Comparison of ENCODE assay signal across 9 mouse cellular contexts in the genomic region with DNA sequence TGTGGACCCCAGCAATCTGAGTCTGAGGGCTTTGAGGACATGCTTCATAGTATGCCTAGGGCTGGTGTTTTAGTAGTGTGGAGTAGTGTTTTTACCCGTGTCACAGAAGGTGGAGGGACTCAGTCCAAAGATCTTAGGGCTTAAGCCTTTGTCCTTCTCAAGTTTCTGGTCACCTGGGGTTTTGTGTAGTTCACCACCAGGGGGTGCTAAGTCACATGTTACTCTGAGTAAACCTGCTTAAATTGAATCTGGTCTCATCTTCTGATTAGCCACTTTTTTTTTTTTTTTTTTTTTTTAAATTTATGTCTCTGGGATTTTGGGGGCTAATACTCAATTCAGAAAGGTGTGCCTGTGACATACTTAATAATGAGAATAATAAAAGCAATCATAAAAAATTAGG. TPM values are rescaled to one million over a fixed set of nuclear protein-coding genes. Genes with fewer than 3 reads are reported as not detected.
DNase-seq lines count a peak whose midpoint lies in the region; ATAC-seq lines count a peak whose summit lies in the region.
"Had no signal": no experiment of that assay in that cellular context is flagged by ENCODE, and none has a peak within 500 bp of the region (broad histone marks: within the 10 kb centered on the region; RNA-seq: fewer than 3 reads in every experiment).

No protein-coding gene starts in this region.

- no peaks in the 10 kb centered on the region; the same call in 1 of the 2 replicates for H3K27me3 ChIP-seq in hindbrain, embryonic 10.5 days (ENCODE audit: insufficient read depth, poor library complexity, severe bottlenecking)
- no peaks in the 10 kb centered on the region for H3K27me3 ChIP-seq in hindbrain, embryonic 12.5 days

- no peak overlapping the region for H3K4me3 ChIP-seq in hindbrain, embryonic 10.5 days
- no peak overlapping the region for H3K4me3 ChIP-seq in hindbrain, embryonic 12.5 days
- H3K4me3 ChIP-seq: limb, embryonic 12.5 days had no signal

- no peak overlapping the region for H3K27ac ChIP-seq in hindbrain, embryonic 10.5 days
- H3K27ac ChIP-seq in hindbrain, embryonic 12.5 days: no peak overlapping the region
- H3K27ac ChIP-seq: limb, embryonic 12.5 days had no signal

- no peak for ATAC-seq in hindbrain, embryonic 12.5 days (ENCODE audit: low FRiP score)
- ATAC-seq in megakaryocyte, adult 5-6 weeks (ENCODE audit: poor library complexity, severe bottlenecking): peak; percentile 40; the same call in 1 of the 2 replicates

- H3K36me3 ChIP-seq in hindbrain, embryonic 10.5 days: no peaks in the 10 kb centered on the region
- H3K36me3 ChIP-seq in hindbrain, embryonic 12.5 days: no peaks in the 10 kb centered on the region
- H3K36me3 ChIP-seq: limb, embryonic 12.5 days had no signal

- DNase-seq in hindbrain, embryonic 10.5 days (ENCODE audit: low spot score): peak; percentile 40
- DNase-seq in CD4-positive, CD25-positive, alpha-beta regulatory T cell, adult 2 months (ENCODE audit: low read depth, low spot score): peak; percentile 68
- peak; percentile 80 for DNase-seq in ZHBTc4 (ENCODE audit: low read depth, low spot score)
- DNase-seq in embryo, embryonic 11.5 days (ENCODE audit: low read depth, low spot score): peak; percentile 40
- peak; percentile 51 for DNase-seq in large intestine, adult 2 months (ENCODE audit: low read depth, low spot score)
- DNase-seq in thymus, postnatal 14 days: peak; percentile 51

- WGBS in hindbrain, embryonic 10.5 days: 6% methylated on average over 1 of the region's 1 CpGs
- 11% methylated on average over 1 of the region's 1 CpGs for WGBS in hindbrain, embryonic 12.5 days
- WGBS in large intestine, adult 2 months: 0% methylated on average over 1 of the region's 1 CpGs

- H3K9me3 ChIP-seq in hindbrain, embryonic 10.5 days: no peaks in the 10 kb centered on the region
- H3K9me3 ChIP-seq in hindbrain, embryonic 12.5 days (replicated peaks): no peaks in the 10 kb centered on the region
- H3K9me3 ChIP-seq: limb, embryonic 12.5 days had no signal

- H3K9ac ChIP-seq in hindbrain, embryonic 12.5 days: no peak overlapping the region
- H3K9ac ChIP-seq: limb, embryonic 12.5 days had no signal

- H3K4me1 ChIP-seq in hindbrain, embryonic 10.5 days (replicated peaks): no peaks in the 10 kb centered on the region
- H3K4me1 ChIP-seq in hindbrain, embryonic 12.5 days: no peaks in the 10 kb centered on the region

- H3K4me2 ChIP-seq in hindbrain, embryonic 12.5 days (replicated peaks): no peak overlapping the region
- H3K4me2 ChIP-seq: limb, embryonic 12.5 days had no signal

RNA-seq across cellular contexts. Expression of a gene that starts 1.6 kb away (rescaled TPM):
- not detected in 2 replicates for polyA plus RNA-seq in hindbrain, embryonic 10.5 days (2016; fragmentation: Nextera tagmentation; extraction: Ambion mirVana)
- polyA plus RNA-seq in hindbrain, embryonic 12.5 days (2016; fragmentation: Nextera tagmentation; extraction: Ambion mirVana): not detected in 2 replicates
- not detected in 2 replicates for polyA plus RNA-seq in large intestine, adult 2 months (2012; rRNA removed)
- not detected in 2 replicates for total RNA-seq in megakaryocyte, adult 5-6 weeks (2015)
- total RNA-seq in megakaryocyte, adult 5-6 weeks (2017): not detected in 2 replicates
- polyA plus RNA-seq: limb, embryonic 12.5 days had no signal

RNA-seq across cellular contexts. Expression of a gene that starts 10.2 kb away (rescaled TPM):
- polyA plus RNA-seq in hindbrain, embryonic 10.5 days (2016; fragmentation: Nextera tagmentation; extraction: Ambion mirVana): not detected in 2 replicates
- polyA plus RNA-seq in hindbrain, embryonic 12.5 days (2016; fragmentation: Nextera tagmentation; extraction: Ambion mirVana): not detected in 2 replicates
- not detected in 2 replicates for polyA plus RNA-seq in large intestine, adult 2 months (2012; rRNA removed)
- total RNA-seq in megakaryocyte, adult 5-6 weeks (2015): not detected in 2 replicates
- not detected in 2 replicates for total RNA-seq in megakaryocyte, adult 5-6 weeks (2017)
- polyA plus RNA-seq: limb, embryonic 12.5 days had no signal

RNA-seq across cellular contexts. Expression of a gene that starts 10.9 kb away (rescaled TPM):
- not detected in 2 replicates for polyA plus RNA-seq in hindbrain, embryonic 10.5 days (2016; fragmentation: Nextera tagmentation; extraction: Ambion mirVana)
- not detected in 2 replicates for polyA plus RNA-seq in hindbrain, embryonic 12.5 days (2016; fragmentation: Nextera tagmentation; extraction: Ambion mirVana)
- not detected in 2 replicates for polyA plus RNA-seq in large intestine, adult 2 months (2012; rRNA removed)
- not detected in 2 replicates for total RNA-seq in megakaryocyte, adult 5-6 weeks (2015)
- total RNA-seq in megakaryocyte, adult 5-6 weeks (2017): not detected in 2 replicates
- polyA plus RNA-seq: limb, embryonic 12.5 days had no signal

RNA-seq across cellular contexts. Expression of a gene that starts 19.5 kb away (rescaled TPM):
- not detected in 2 replicates for polyA plus RNA-seq in hindbrain, embryonic 10.5 days (2016; fragmentation: Nextera tagmentation; extraction: Ambion mirVana)
- polyA plus RNA-seq in hindbrain, embryonic 12.5 days (2016; fragmentation: Nextera tagmentation; extraction: Ambion mirVana): not detected in 2 replicates
- polyA plus RNA-seq in large intestine, adult 2 months (2012; rRNA removed): not detected in 2 replicates
- not detected in 2 replicates for total RNA-seq in megakaryocyte, adult 5-6 weeks (2015)
- total RNA-seq in megakaryocyte, adult 5-6 weeks (2017): not detected in 2 replicates
- polyA plus RNA-seq: limb, embryonic 12.5 days had no signal

RNA-seq across cellular contexts. Expression of a gene that starts 25.5 kb away (rescaled TPM):
- polyA plus RNA-seq in hindbrain, embryonic 10.5 days (2016; fragmentation: Nextera tagmentation; extraction: Ambion mirVana): not detected in 2 replicates
- polyA plus RNA-seq in hindbrain, embryonic 12.5 days (2016; fragmentation: Nextera tagmentation; extraction: Ambion mirVana): not detected in 2 replicates
- not detected in 2 replicates for polyA plus RNA-seq in large intestine, adult 2 months (2012; rRNA removed)
- not detected in 2 replicates for total RNA-seq in megakaryocyte, adult 5-6 weeks (2015)
- not detected in 2 replicates for total RNA-seq in megakaryocyte, adult 5-6 weeks (2017)
- polyA plus RNA-seq: limb, embryonic 12.5 days had no signal
